Mouse (Mus musculus): ENCODE results near the gene Rac2.

GRCm38 (mm10) chr15:78610705-78611462 is 38.3 kb upstream of the Rac2 start:
- TF ChIP-seq CTCF (IDR thresholded peaks at IDR 0.05; ENCODE audit: low read depth) (no peak), EP300 (optimal IDR thresholded peaks at IDR 0.05) (no peak)

Data from stomach, postnatal 0 days (tissue).